Comparison of ENCODE assay signal across 14 mouse cellular contexts in the genomic region with DNA sequence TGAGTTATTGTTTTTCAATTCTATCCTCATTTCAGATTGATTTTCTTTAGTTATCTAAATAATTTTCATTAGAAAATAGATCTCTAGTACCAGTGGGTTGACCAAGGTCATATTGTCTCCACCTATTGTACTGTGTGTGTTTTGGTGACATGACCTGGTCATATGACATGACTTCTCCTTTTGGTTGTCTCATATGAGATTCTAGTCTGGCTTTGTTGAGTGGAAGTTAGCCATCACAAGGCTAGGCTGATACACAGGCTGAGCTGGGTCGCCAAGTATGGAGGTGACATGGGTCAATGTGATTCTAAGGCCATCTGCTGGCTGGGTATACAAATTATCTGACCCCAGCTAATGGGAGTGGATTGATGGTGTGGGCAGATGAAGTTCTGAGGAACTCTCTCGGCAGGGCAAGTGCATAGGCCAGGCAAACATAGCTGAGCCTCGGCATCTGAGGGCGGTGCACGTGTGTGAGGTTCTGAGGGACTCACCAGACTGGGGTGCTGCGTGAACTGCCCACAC.
"Had no signal": no experiment of that assay in that cellular context is flagged by ENCODE, and none has a peak within 500 bp of the region (broad histone marks: within the 10 kb centered on the region; RNA-seq: fewer than 3 reads in every experiment).

No protein-coding gene starts in this region.

- H3K4me3 ChIP-seq: layer of hippocampus, adult 2 months; limb, embryonic 12.5 days; midbrain, embryonic 10.5 days had no signal

- H3K9me3 ChIP-seq: limb, embryonic 12.5 days; midbrain, embryonic 10.5 days had no signal

- H3K9ac ChIP-seq: limb, embryonic 12.5 days; liver, embryonic 14.5 days; lung, embryonic 14.5 days had no signal

- H3K4me2 ChIP-seq: limb, embryonic 12.5 days; lung, embryonic 14.5 days had no signal

- DNase-seq: kidney, adult 18-20 months; kidney, postnatal 10 days; kidney, postnatal 4 days; lung, embryonic 14.5 days; lung, postnatal 10 days; midbrain, embryonic 14.5 days; right cerebral cortex, adult 18-20 months; right cerebral cortex, postnatal 25 days; thymus, adult 18-20 months; thymus, postnatal 25 days had no signal

- H3K27me3 ChIP-seq: limb, embryonic 12.5 days had no signal

- H3K27ac ChIP-seq: layer of hippocampus, adult 2 months; limb, embryonic 12.5 days; liver, embryonic 14.5 days; midbrain, embryonic 10.5 days had no signal
